Mouse (Mus musculus): ENCODE measurements around the gene Phf2. TPM values are rescaled to one million over a fixed set of nuclear protein-coding genes. Genes with fewer than 3 reads are reported as not detected.

Phf2 gene
- total RNA-seq (2014; rRNA removed) (24.2 and 25.0 TPM in 2 replicates), polyA plus RNA-seq (2015; fragmentation: Nextera tagmentation; extraction: Ambion mirVana) (4.7 and 4.8 TPM in 2 replicates)

- Histone ChIP-seq H3K4me1 (ENCODE audit: insufficient read depth, low read length) (peaks cover 20% of the 10 kb centered on the region), H3K4me2 (ENCODE audit: low read depth, low read length) (peak within 1 kb of the TSS; percentile 93), H3K27ac (peak within 1 kb of the TSS; percentile 88), H3K36me3 (ENCODE audit: insufficient read depth, low read length) (no peaks in the 10 kb centered on the region; the same call in 1 of the 2 replicates), H3K4me3 (ENCODE audit: low read length) (peak within 1 kb of the TSS; percentile 90), H3K9ac (replicated peaks; ENCODE audit: low read length) (peak within 1 kb of the TSS; percentile 96), H3K9me3 (ENCODE audit: low read length) (no peaks in the 10 kb centered on the region), H3K27me3 (ENCODE audit: insufficient read depth, low read length) (no peaks in the 10 kb centered on the region)
- under 1% methylated on average over 53 of the region's 117 CpGs for WGBS
- TF ChIP-seq CTCF (IDR thresholded peaks at IDR 0.05; ENCODE audit: low read depth) = no peak
- DNase-seq (ENCODE audit: low spot score) (peak; percentile 76), ATAC-seq (peak; percentile 63)
Observed at GRCm38 (mm10) chr13:48870771-48871731, at the start of gene Phf2. Phf2 (minus strand) TSS chr13:48871119.

GRCm38 (mm10) chr13:48919756-48920415 lies 49.0 kb upstream of the Phf2 start:
- Histone ChIP-seq H3K27ac (no peak overlapping the region), H3K4me1 (ENCODE audit: insufficient read depth, low read length) (no peaks in the 10 kb centered on the region), H3K9ac (replicated peaks; ENCODE audit: low read length) (no peak overlapping the region), H3K4me3 (ENCODE audit: low read length) (no peak overlapping the region), H3K36me3 (ENCODE audit: insufficient read depth, low read length) (peaks cover 40% of the 10 kb centered on the region), H3K9me3 (ENCODE audit: low read length) (no peaks in the 10 kb centered on the region), H3K4me2 (ENCODE audit: low read depth, low read length) (no peak overlapping the region), H3K27me3 (ENCODE audit: insufficient read depth, low read length) (no peaks in the 10 kb centered on the region)
- no peak for TF ChIP-seq CTCF (IDR thresholded peaks at IDR 0.05; ENCODE audit: low read depth)
- 87% methylated on average over 7 of the region's 7 CpGs for WGBS
- ATAC-seq (no peak), DNase-seq (ENCODE audit: low spot score) (no peak)

- TF ChIP-seq CTCF (IDR thresholded peaks at IDR 0.05; ENCODE audit: low read depth) = no peak
- peaks cover 46% of the 10 kb centered on the region for H3K36me3 ChIP-seq (ENCODE audit: insufficient read depth, low read length)
- no peaks in the 10 kb centered on the region for H3K27me3 ChIP-seq (ENCODE audit: insufficient read depth, low read length)
- no peaks in the 10 kb centered on the region for H3K9me3 ChIP-seq (ENCODE audit: low read length)
- no peak overlapping the region for H3K27ac ChIP-seq
- H3K4me2 ChIP-seq (ENCODE audit: low read depth, low read length) = no peak overlapping the region
- no peak for ATAC-seq
- no peak for DNase-seq (ENCODE audit: low spot score)
- no peaks in the 10 kb centered on the region for H3K4me1 ChIP-seq (ENCODE audit: insufficient read depth, low read length)
- WGBS = 96% methylated on average over 3 of the region's 3 CpGs
- no peak overlapping the region for H3K4me3 ChIP-seq (ENCODE audit: low read length)
- no peak overlapping the region for H3K9ac ChIP-seq (replicated peaks; ENCODE audit: low read length)
Observed at GRCm38 (mm10) chr13:48917113-48917599, 46.2 kb upstream of the Phf2 start.

GRCm38 (mm10) chr13:48913680-48914079 lies 42.8 kb upstream of the Phf2 start:
- no peak for TF ChIP-seq CTCF (IDR thresholded peaks at IDR 0.05; ENCODE audit: low read depth)
- Histone ChIP-seq H3K4me3 (ENCODE audit: low read length) (no peak overlapping the region), H3K27me3 (ENCODE audit: insufficient read depth, low read length) (no peaks in the 10 kb centered on the region), H3K9ac (replicated peaks; ENCODE audit: low read length) (no peak overlapping the region), H3K4me1 (ENCODE audit: insufficient read depth, low read length) (no peaks in the 10 kb centered on the region), H3K4me2 (ENCODE audit: low read depth, low read length) (no peak overlapping the region), H3K36me3 (ENCODE audit: insufficient read depth, low read length) (peaks cover 36% of the 10 kb centered on the region; the same call in 1 of the 2 replicates), H3K9me3 (ENCODE audit: low read length) (no peaks in the 10 kb centered on the region), H3K27ac (no peak overlapping the region)
- ATAC-seq (no peak), DNase-seq (ENCODE audit: low spot score) (peak; percentile 18)
- WGBS = 41% methylated on average over 1 of the region's 1 CpGs

- H3K4me2 ChIP-seq (ENCODE audit: low read depth, low read length) = no peak overlapping the region
- TF ChIP-seq CTCF (IDR thresholded peaks at IDR 0.05; ENCODE audit: low read depth) = no peak
- WGBS = 74% methylated on average over 3 of the region's 3 CpGs
- peaks cover 36% of the 10 kb centered on the region; the same call in 1 of the 2 replicates for H3K36me3 ChIP-seq (ENCODE audit: insufficient read depth, low read length)
- H3K9me3 ChIP-seq (ENCODE audit: low read length) = no peaks in the 10 kb centered on the region
- DNase-seq (ENCODE audit: low spot score) = no peak
- no peak overlapping the region for H3K27ac ChIP-seq
- no peaks in the 10 kb centered on the region for H3K27me3 ChIP-seq (ENCODE audit: insufficient read depth, low read length)
- H3K9ac ChIP-seq (replicated peaks; ENCODE audit: low read length) = no peak overlapping the region
- no peaks in the 10 kb centered on the region for H3K4me1 ChIP-seq (ENCODE audit: insufficient read depth, low read length)
- H3K4me3 ChIP-seq (ENCODE audit: low read length) = no peak overlapping the region
- ATAC-seq = no peak
Observed at GRCm38 (mm10) chr13:48913141-48913540, 42.2 kb upstream of the Phf2 start.

- ATAC-seq (no peak), DNase-seq (ENCODE audit: low spot score) (no peak)
- H3K9ac ChIP-seq (replicated peaks; ENCODE audit: low read length) = no peak overlapping the region
- H3K9me3 ChIP-seq (ENCODE audit: low read length) = no peaks in the 10 kb centered on the region
- no peak overlapping the region for H3K27ac ChIP-seq
- no peaks in the 10 kb centered on the region for H3K27me3 ChIP-seq (ENCODE audit: insufficient read depth, low read length)
- H3K4me1 ChIP-seq (ENCODE audit: insufficient read depth, low read length) = no peaks in the 10 kb centered on the region
- 78% methylated on average over 7 of the region's 7 CpGs for WGBS
- H3K4me2 ChIP-seq (ENCODE audit: low read depth, low read length) = no peak overlapping the region
- no peak overlapping the region for H3K4me3 ChIP-seq (ENCODE audit: low read length)
- H3K36me3 ChIP-seq (ENCODE audit: insufficient read depth, low read length) = peaks cover 29% of the 10 kb centered on the region; the same call in 1 of the 2 replicates
- no peak for TF ChIP-seq CTCF (IDR thresholded peaks at IDR 0.05; ENCODE audit: low read depth)
Observed at GRCm38 (mm10) chr13:48911426-48911825, 40.5 kb upstream of the Phf2 start.
